Mouse (Mus musculus): ENCODE measurements around the gene Lrmda.

DNA sequence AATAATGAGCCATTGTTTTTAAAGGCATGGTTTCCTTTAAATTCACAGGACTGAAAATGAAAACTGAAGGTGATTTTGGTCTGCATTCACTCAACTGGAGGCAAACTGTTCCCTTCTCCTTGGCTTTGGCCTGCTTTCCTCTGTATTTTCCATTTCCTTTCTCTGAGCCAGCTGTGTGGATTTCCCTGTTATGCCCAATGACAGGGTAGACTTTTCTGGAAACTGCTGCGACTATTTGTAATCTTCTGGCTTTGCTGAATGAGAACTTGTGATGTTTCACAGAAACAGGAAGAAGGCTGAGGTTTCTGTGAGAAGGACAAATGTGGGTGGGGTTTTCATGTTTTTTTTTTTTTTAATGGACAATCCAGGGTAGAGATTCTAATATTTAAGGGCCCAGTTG, 940.7 kb downstream of the Lrmda start:
- TF ChIP-seq CTCF (IDR thresholded peaks at IDR 0.05; ENCODE audit: low read depth) (no peak), EP300 (IDR thresholded peaks at IDR 0.05; ENCODE audit: low read depth) (no peak)

All from heart, postnatal 0 days (tissue).